Mouse (Mus musculus): ENCODE data around the gene Cacna1d.

- TF ChIP-seq MYOG (IDR thresholded peaks at IDR 0.05; ENCODE audit: control insufficient read depth, extremely low read depth, insufficient read length) (no peak), MYOD1 (IDR thresholded peaks at IDR 0.05; ENCODE audit: control insufficient read depth, insufficient read length, low read depth) (no peak), CTCF (IDR thresholded peaks at IDR 0.05; ENCODE audit: control insufficient read depth, insufficient read depth, insufficient read length) (no peak), CEBPB (IDR thresholded peaks at IDR 0.05; ENCODE audit: low read depth) (no peak)
Observed at GRCm38 (mm10) chr14:29998747-29999474, 492.3 kb downstream of the Cacna1d start.
